Mouse (Mus musculus) heart, embryonic 12.5 days (tissue): ENCODE results near the gene Uqcc2. TPM values are rescaled to one million over a fixed set of nuclear protein-coding genes. Genes with fewer than 3 reads are reported as not detected.

Experiments used
- ATAC-seq: fragments of 200-750 bp; cut with Nextera tagmentation; 2 replicates; pipeline ENCODE4 v1.8.0; 2017; ENCODE audit warnings: moderate TSS enrichment, moderate library complexity; ENCODE audit not compliant: insufficient number of reproducible peaks, low FRiP score
- H3K27ac ChIP-seq: fragments of 300-500 bp; sonication (generic); 2 replicates; pipeline ENCODE4 v1.5.1; 2016; ENCODE audit warnings: mild to moderate bottlenecking, moderate library complexity; ENCODE audit not compliant: poor library complexity, severe bottlenecking
- H3K27me3 ChIP-seq: fragments of 300-500 bp; sonication (generic); replicated peaks from 2 replicates; pipeline ENCODE4 v1.6.1; 2016; ENCODE audit warnings: mild to moderate bottlenecking, moderate library complexity
- H3K36me3 ChIP-seq: fragments of 300-500 bp; sonication (generic); 2 replicates; pipeline ENCODE4 v1.6.1; 2016; ENCODE audit warnings: mild to moderate bottlenecking, moderate library complexity
- H3K4me1 ChIP-seq: fragments of 300-500 bp; sonication (generic); replicated peaks from 2 replicates; pipeline ENCODE4 v1.6.1; 2016; ENCODE audit warnings: mild to moderate bottlenecking
- H3K4me2 ChIP-seq: fragments of 300-500 bp; sonication (generic); 2 replicates; pipeline ENCODE4 v1.6.1; 2016; ENCODE audit warnings: mild to moderate bottlenecking, moderate library complexity
- H3K4me3 ChIP-seq: fragments of 300-500 bp; sonication (generic); 2 replicates; pipeline ENCODE4 v1.5.1; 2016; ENCODE audit warnings: mild to moderate bottlenecking
- H3K9ac ChIP-seq: fragments of 300-500 bp; sonication (generic); 2 replicates; pipeline ENCODE4 v1.6.1; 2016; ENCODE audit warnings: mild to moderate bottlenecking, moderate library complexity
- H3K9me3 ChIP-seq: fragments of 300-500 bp; sonication (generic); replicated peaks from 2 replicates; pipeline ENCODE4 v1.6.1; 2016; ENCODE audit warnings: mild to moderate bottlenecking, moderate library complexity
- WGBS: fragments of 180-500 bp; shearing (Covaris S2); methylation state at CpG from one replicate; pipeline ENCODE4 v1.1.7; 2016; 5-methylcytosine and 5-hydroxymethylcytosine counted together
- polyA plus RNA-seq: library from polyadenylated mRNA; unstranded; fragments of >200 nt; fragmentation: Nextera tagmentation; extraction: Ambion mirVana; gene quantifications from 2 replicates; pipeline ENCODE4 v1.2.1, GENCODE M21; 2016

Gene Uqcc2
- 294 and 296 TPM in 2 replicates for polyA plus RNA-seq

DNA sequence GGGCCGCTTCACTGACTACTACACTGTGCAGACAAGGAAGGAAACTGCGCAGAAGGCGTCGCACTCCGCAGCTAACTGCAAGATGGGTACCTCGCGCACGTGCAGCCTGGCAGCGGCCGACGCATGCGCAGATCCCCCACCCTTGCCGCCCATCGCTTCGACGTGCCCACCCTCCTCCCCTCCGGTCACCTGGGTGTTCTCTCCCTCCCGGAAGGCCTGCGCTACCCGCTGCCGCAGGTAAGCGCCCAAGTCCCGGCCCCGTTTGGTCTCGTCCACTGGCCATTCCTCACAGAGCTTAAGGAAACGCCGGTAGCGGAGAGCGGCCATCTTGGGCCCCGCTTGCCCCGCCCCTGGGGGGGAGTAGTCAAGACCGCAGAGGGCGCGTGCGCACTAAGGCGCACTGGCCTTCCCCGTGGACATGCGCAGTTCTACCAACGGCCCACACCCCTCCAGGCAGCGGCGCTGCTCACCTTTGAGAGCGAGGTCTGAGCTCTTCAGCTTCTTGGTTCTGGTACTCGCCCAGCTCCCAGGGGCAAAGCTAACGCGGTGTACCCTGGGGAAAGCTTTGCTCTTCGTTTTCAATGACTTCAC is at the start of gene Uqcc2:
TSS of gene Uqcc2 (minus strand) at position 366 of the 591 bp plus-strand sequence.
- H3K27me3 ChIP-seq = 0 out of 2 replicates have a peak, but pooled peaks cover 3% of the 10 kb centered on the region
- no peaks in the 10 kb centered on the region for H3K36me3 ChIP-seq
- peak within 1 kb of the TSS; percentile 71 for H3K4me3 ChIP-seq
- no peaks in the 10 kb centered on the region for H3K9me3 ChIP-seq
- peak within 1 kb of the TSS; percentile 67 for H3K4me2 ChIP-seq
- ATAC-seq = peak; percentile 93
- H3K4me1 ChIP-seq = peaks cover 22% of the 10 kb centered on the region
- under 1% methylated on average over 46 of the region's 46 CpGs for whole genome bisulfite sequencing
- H3K9ac ChIP-seq = peak within 1 kb of the TSS; percentile 77
- H3K27ac ChIP-seq = no peak within 1 kb of the TSS; the same call in 1 of the 2 replicates

DNA sequence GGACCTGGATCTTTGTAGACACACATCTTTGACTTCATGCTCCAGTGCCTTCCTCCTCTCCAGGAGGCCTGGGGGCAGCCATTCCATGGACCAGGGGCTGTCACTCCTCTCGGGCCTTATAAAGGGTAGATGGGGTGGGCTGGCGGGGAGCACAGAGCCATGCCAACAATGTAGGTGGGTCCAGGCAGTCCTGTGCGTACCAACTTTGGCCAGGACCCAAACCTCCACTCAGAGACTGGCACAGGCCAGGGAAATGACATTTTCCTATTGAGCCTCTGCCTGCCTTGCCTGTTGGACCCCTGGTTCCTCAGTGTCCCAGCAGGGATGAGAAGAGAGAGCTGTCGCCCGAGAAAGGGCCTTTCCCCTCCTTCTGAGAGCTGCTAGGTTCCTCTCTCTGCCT is 48.7 kb upstream of the Uqcc2 start:
- H3K27me3 ChIP-seq = no peaks in the 10 kb centered on the region; the same call in 1 of the 2 replicates
- H3K27ac ChIP-seq = no peak overlapping the region
- H3K9me3 ChIP-seq = 0 out of 2 replicates have a peak, but pooled peaks cover 3% of the 10 kb centered on the region
- no peaks in the 10 kb centered on the region for H3K36me3 ChIP-seq
- H3K4me3 ChIP-seq = no peak overlapping the region
- 73% methylated on average over 5 of the region's 5 CpGs for WGBS
- H3K9ac ChIP-seq = no peak overlapping the region
- 0 out of 2 replicates have a peak, but pooled peaks cover 5% of the 10 kb centered on the region for H3K4me1 ChIP-seq
- no peak for ATAC-seq
- H3K4me2 ChIP-seq = no peak overlapping the region

DNA sequence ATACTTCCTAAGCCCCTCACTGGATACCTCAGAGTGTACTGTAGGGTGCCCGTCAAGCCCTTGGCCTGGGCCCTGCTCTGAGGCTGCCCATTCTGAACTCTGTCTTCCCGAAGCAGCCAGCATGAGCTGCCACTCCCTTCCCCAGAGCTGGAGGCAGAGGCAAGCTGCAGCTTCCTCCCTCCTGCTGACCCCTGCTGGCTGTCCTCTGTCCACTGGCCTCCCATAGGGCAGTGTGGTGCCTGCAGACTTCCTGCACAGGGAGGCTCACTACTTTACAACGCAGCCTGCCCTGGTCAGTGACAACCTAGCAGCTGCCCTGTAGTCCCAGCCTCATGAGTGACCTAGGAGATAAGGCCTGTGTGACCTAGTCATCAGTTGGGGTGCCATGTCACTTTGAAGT is 48.0 kb upstream of the Uqcc2 start:
- H3K9me3 ChIP-seq = 0 out of 2 replicates have a peak, but pooled peaks cover 3% of the 10 kb centered on the region
- peak; percentile 59; the same call in 1 of the 2 replicates for ATAC-seq
- no peak overlapping the region for H3K4me2 ChIP-seq
- H3K36me3 ChIP-seq = no peaks in the 10 kb centered on the region
- no peak overlapping the region for H3K4me3 ChIP-seq
- 0 out of 2 replicates have a peak, but pooled peaks cover 4% of the 10 kb centered on the region for H3K4me1 ChIP-seq
- H3K9ac ChIP-seq = no peak overlapping the region
- H3K27ac ChIP-seq = no peak overlapping the region
- 24% methylated on average over 3 of the region's 3 CpGs for WGBS
- no peaks in the 10 kb centered on the region; the same call in 1 of the 2 replicates for H3K27me3 ChIP-seq

DNA sequence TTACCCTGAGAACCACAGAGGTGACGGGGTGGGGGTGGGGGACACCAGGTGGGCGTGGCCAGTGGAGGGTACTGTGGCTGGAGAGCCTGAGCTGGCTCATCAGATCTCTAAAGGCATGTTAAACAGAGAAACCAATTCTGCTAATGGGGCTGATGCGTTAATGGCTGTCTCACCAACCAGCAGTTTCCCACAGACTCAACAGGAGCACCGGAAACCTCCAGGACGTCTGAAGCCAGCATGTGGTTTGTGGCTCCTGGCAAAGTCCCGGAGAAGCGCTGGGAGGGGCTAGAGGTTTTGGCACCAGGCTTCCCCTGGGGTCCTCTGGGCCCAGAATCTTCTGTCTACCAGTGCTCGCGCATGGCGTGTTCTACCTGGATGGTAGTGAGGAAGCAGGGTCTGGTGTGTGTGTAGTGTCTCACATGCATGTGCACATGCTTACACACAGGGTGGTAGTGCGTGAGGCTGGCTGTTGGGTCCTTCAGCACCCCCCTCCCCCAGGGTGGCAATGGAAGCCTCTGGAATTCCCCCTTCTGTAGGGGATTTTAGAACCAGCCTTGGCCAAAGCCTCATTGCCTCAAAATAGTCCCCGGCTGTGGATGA is 46.1 kb upstream of the Uqcc2 start:
- no peak overlapping the region for H3K27ac ChIP-seq
- H3K27me3 ChIP-seq = no peaks in the 10 kb centered on the region; the same call in 1 of the 2 replicates
- H3K4me3 ChIP-seq = no peak overlapping the region
- H3K9ac ChIP-seq = no peak overlapping the region
- 0 out of 2 replicates have a peak, but pooled peaks cover 3% of the 10 kb centered on the region for H3K9me3 ChIP-seq
- no peaks in the 10 kb centered on the region for H3K36me3 ChIP-seq
- H3K4me1 ChIP-seq = peaks cover 9% of the 10 kb centered on the region; the same call in 1 of the 2 replicates
- WGBS = 47% methylated on average over 12 of the region's 12 CpGs
- no peak overlapping the region for H3K4me2 ChIP-seq
- ATAC-seq = no peak

DNA sequence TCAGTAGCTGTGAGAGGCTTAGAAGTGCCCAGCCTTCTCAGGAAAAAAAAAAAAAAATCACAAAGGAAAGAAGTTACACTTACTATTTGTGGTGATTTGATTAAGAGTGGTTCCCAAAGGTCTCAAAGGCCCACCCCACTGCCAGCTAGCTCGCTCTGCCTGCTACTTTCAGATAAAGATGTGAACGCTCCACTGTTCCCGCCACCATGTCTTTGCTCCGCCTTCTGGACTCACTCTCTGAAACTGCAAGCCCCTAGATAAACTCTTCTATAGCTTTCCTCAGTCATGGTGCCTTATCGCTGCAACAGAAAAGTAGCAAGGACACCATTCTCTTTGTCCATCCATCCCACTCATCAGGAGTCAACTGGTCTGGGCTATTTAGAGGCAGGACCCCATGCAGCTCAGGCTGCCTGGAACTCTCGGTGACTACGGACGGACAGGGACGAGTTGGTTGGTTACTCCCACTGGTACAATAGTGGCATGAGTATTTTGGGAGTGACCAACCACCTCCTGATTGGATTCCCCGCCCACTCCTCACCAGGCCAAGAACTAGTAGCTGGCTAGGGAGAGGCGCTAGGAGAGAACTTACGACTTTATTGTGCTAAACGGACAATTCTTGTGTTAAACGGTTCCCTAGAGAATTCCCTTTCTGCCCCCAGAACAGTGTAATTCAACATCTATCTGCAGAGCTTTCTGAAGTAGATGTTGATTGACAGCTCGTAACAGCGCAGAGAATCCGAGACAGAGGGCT is 44.9 kb upstream of the Uqcc2 start:
- 84% methylated on average over 17 of the region's 17 CpGs for WGBS
- Histone ChIP-seq H3K36me3 (no peaks in the 10 kb centered on the region), H3K4me2 (no peak overlapping the region), H3K9me3 (0 out of 2 replicates have a peak, but pooled peaks cover 3% of the 10 kb centered on the region), H3K27me3 (no peaks in the 10 kb centered on the region; the same call in 1 of the 2 replicates), H3K9ac (no peak overlapping the region), H3K4me3 (no peak overlapping the region), H3K4me1 (peaks cover 9% of the 10 kb centered on the region; the same call in 1 of the 2 replicates), H3K27ac (no peak overlapping the region)
- no peak for ATAC-seq

DNA sequence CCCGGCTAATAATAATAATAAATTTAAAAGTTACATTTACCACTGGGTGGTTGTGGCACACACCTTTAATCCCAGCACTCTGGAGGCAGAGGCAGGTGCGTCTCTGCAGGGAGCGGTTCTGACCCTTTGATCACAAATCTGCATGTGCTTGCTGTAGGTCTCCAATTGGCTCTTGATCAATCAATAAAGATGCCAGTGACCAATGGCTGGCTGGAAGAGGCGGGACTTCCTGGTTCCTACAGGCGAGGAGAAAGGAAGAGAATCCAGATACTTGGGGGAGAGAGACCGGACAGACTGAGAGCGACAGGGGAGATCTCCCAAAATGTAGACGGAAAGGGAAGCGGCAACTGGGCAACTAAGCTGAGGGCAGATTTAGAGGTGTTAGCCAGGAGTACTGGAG is 44.3 kb upstream of the Uqcc2 start:
- peaks cover 9% of the 10 kb centered on the region; the same call in 1 of the 2 replicates for H3K4me1 ChIP-seq
- H3K36me3 ChIP-seq = no peaks in the 10 kb centered on the region
- H3K9ac ChIP-seq = no peak overlapping the region
- H3K27ac ChIP-seq = no peak overlapping the region
- 0 out of 2 replicates have a peak, but pooled peaks cover 3% of the 10 kb centered on the region for H3K9me3 ChIP-seq
- no peak for ATAC-seq
- no peak overlapping the region for H3K4me3 ChIP-seq
- no peaks in the 10 kb centered on the region; the same call in 1 of the 2 replicates for H3K27me3 ChIP-seq
- H3K4me2 ChIP-seq = no peak overlapping the region
- 82% methylated on average over 9 of the region's 9 CpGs for WGBS

DNA sequence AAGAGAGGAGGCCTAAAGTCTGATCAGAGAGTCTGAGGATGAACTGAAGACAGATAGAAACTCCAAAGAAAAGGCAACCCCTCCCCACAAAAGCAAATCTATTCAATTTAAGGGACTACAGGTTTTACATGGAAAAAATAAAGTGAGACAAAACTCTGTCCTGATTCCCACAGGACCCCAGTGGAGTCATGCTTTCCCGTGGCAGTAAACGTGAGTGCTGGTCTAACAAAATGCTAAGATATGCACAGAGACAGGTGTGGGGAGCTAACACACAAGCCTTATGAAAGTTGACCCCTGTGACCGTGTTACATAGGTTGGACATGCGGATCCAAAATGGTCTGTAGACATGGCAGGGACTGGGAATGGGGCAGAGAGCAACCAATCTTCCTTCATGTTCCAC is 43.0 kb upstream of the Uqcc2 start:
- Histone ChIP-seq H3K9ac (no peak overlapping the region), H3K4me1 (peaks cover 9% of the 10 kb centered on the region; the same call in 1 of the 2 replicates), H3K4me3 (no peak overlapping the region), H3K4me2 (no peak overlapping the region), H3K9me3 (0 out of 2 replicates have a peak, but pooled peaks cover 3% of the 10 kb centered on the region), H3K36me3 (no peaks in the 10 kb centered on the region), H3K27me3 (no peaks in the 10 kb centered on the region; the same call in 1 of the 2 replicates), H3K27ac (no peak overlapping the region)
- 92% methylated on average over 4 of the region's 4 CpGs for WGBS
- no peak for ATAC-seq

DNA sequence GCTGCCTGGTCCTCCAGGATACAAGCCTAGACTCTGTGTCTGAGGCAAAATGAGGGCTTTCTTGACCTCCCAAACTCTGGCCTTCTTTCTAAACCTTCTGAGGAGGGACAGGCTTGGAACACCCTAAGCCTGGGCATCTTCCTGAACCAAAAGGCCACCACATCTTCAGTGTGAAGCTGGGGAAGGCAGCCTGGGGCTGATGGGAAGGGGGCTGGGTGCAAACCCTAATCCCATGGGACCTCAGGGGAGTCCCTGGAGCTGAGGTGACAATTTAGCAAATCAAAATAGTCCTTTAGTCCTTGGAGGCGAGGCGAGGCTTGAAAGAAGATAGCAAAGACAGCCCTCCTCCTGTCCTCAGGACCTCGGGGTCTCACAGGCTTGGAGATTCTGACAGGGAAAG is 42.6 kb upstream of the Uqcc2 start:
- 0 out of 2 replicates have a peak, but pooled peaks cover 3% of the 10 kb centered on the region for H3K9me3 ChIP-seq
- WGBS = 60% methylated on average over 3 of the region's 3 CpGs
- H3K9ac ChIP-seq = no peak overlapping the region
- no peak overlapping the region for H3K27ac ChIP-seq
- H3K4me3 ChIP-seq = no peak overlapping the region
- H3K4me1 ChIP-seq = peaks cover 9% of the 10 kb centered on the region; the same call in 1 of the 2 replicates
- H3K27me3 ChIP-seq = no peaks in the 10 kb centered on the region; the same call in 1 of the 2 replicates
- no peak overlapping the region for H3K4me2 ChIP-seq
- no peaks in the 10 kb centered on the region for H3K36me3 ChIP-seq
- ATAC-seq = no peak

DNA sequence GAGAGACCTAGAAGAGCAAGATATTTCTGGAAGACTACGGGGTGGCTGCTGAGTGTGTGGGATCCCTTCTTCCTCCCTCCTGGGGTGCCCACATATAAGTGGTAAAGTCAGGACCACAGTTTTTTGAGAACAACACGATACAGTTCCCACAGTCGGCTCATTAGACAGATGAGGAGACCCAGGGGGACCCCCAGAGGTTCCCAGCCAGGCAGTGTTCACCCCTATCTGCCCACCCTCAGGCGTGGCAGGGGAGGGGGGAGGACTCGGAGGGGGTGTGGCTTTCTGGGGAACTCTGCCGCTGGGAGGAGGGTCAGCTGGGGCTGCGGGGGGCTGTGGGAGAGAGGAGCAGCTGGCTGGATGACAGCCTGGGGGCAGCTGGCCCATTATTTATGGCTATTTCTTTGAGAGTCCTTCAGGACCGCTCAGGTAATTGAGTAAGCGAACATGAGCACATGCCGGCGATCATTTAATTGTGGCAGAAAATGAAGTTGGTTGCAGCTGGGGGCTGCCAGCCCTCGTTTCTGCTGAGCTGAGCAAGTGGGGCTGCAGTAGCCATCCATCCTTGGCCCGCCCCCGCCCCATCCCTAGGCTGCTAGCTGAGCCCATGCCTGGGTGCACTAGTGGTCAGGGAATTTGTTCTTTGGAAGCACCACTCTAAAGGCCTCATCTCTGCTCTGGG is 41.6 kb upstream of the Uqcc2 start:
- Histone ChIP-seq H3K9me3 (0 out of 2 replicates have a peak, but pooled peaks cover 3% of the 10 kb centered on the region), H3K4me2 (no peak overlapping the region), H3K27me3 (peaks cover 4% of the 10 kb centered on the region; the same call in 1 of the 2 replicates), H3K4me1 (peaks cover 9% of the 10 kb centered on the region; the same call in 1 of the 2 replicates), H3K9ac (no peak overlapping the region), H3K36me3 (no peaks in the 10 kb centered on the region), H3K27ac (no peak overlapping the region), H3K4me3 (no peak overlapping the region)
- WGBS = 45% methylated on average over 14 of the region's 14 CpGs
- no peak for ATAC-seq

DNA sequence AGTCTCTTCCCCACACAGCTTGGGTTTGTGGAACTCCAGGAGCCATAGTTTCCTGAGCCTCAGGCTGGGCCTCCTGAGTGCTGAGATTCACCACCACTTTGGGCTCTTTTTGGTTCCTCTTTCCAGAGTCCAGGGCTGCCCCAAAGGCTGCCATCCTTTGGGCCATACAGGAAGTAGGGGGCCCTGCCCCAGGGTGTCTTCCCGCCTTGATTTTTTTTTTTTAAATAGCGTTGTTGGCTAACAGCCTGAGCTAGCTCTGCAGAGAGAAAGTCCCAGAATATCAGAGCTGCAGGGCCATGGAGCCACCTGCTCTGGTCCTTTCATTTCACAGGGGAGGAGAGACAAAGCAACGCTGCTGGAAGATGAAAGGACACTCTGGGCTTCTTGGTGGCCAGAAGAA is 40.0 kb upstream of the Uqcc2 start:
- no peak overlapping the region for H3K27ac ChIP-seq
- H3K9me3 ChIP-seq = 0 out of 2 replicates have a peak, but pooled peaks cover 3% of the 10 kb centered on the region
- no peaks in the 10 kb centered on the region for H3K36me3 ChIP-seq
- peaks cover 5% of the 10 kb centered on the region; the same call in 1 of the 2 replicates for H3K4me1 ChIP-seq
- no peak overlapping the region for H3K9ac ChIP-seq
- H3K4me3 ChIP-seq = no peak overlapping the region
- ATAC-seq = no peak
- WGBS = 77% methylated on average over 3 of the region's 3 CpGs
- H3K4me2 ChIP-seq = no peak overlapping the region
- H3K27me3 ChIP-seq = 0 out of 2 replicates have a peak, but pooled peaks cover 4% of the 10 kb centered on the region
